Mouse (Mus musculus) liver, embryonic 14.5 days (tissue): ENCODE measurements at regions not wholly inside any gene's neighbourhood (a gene's known extent, or its start where the extent isn't known, plus 50 kb on each side); places are given as distances from the start of the nearest gene placed in this dataset.

ENCODE experiments used
- ATAC-seq: fragments of 200-750 bp; cut with Nextera tagmentation; 2 replicates; pipeline ENCODE4 v1.8.0; 2017; ENCODE audit warnings: moderate number of reproducible peaks, mild to moderate bottlenecking, moderate library complexity; ENCODE audit not compliant: insufficient read depth
- DNase-seq, 3 experiments: peaks; one replicate each; pipeline ENCODE4 v3.0.0-alpha.2; 2012 to 2013; ENCODE audit warnings: low read depth in 3 of 3, low spot score in 3 of 3
- H3K27ac ChIP-seq: fragments of 300-500 bp; sonication (generic); 2 replicates; pipeline ENCODE4 v1.5.1; 2014; ENCODE audit warnings: moderate library complexity, mild to moderate bottlenecking, control low read depth, inconsistent platforms
- H3K27me3 ChIP-seq: fragments of 300-500 bp; sonication (generic); 2 replicates; pipeline ENCODE4 v1.6.1; 2014; ENCODE audit warnings: mild to moderate bottlenecking, low read length, moderate library complexity; ENCODE audit not compliant: control insufficient read depth, insufficient read depth
- H3K36me3 ChIP-seq: fragments of 300-500 bp; sonication (generic); replicated peaks from 2 replicates; pipeline ENCODE4 v1.6.1; 2014; ENCODE audit warnings: low read depth; ENCODE audit not compliant: control insufficient read depth, insufficient read depth
- H3K4me1 ChIP-seq, 2 experiments: fragments of 200-500 bp in 1 of 2; fragments of 300-500 bp in 1 of 2; sonication (generic) in 1 of 2; replicated peaks; 2 replicates each; pipeline ENCODE4 v1.6.1; 2012 to 2014; ENCODE audit warnings: antibody characterized with exemption in 1 of 2, inconsistent platforms in 1 of 2, low read length in 1 of 2; ENCODE audit not compliant: control insufficient read depth in 2 of 2, insufficient read depth in 2 of 2
- H3K4me2 ChIP-seq: fragments of 300-500 bp; sonication (generic); 2 replicates; pipeline ENCODE4 v1.6.1; 2014; ENCODE audit warnings: low read depth, mild to moderate bottlenecking, control low read depth, moderate library complexity
- H3K4me3 ChIP-seq, 2 experiments: fragments of 200-500 bp in 1 of 2; fragments of 300-500 bp in 1 of 2; sonication (generic) in 1 of 2; 2 replicates each; pipeline ENCODE4 v1.5.1; 2012 to 2014; ENCODE audit warnings: low read depth in 2 of 2, low read length in 2 of 2, mild to moderate bottlenecking in 2 of 2, control low read depth in 1 of 2, inconsistent platforms in 1 of 2, moderate library complexity in 1 of 2; ENCODE audit not compliant: insufficient read depth in 1 of 2
- H3K9ac ChIP-seq: fragments of 300-500 bp; sonication (generic); replicated peaks from 2 replicates; pipeline ENCODE4 v1.6.1; 2014; ENCODE audit warnings: mild to moderate bottlenecking, control low read depth, moderate library complexity
- H3K9me3 ChIP-seq: fragments of 300-500 bp; sonication (generic); 2 replicates; pipeline ENCODE4 v1.6.1; 2016; ENCODE audit warnings: low read length, mixed read lengths; ENCODE audit not compliant: control insufficient read depth
- CTCF ChIP-seq: IDR thresholded peaks from 2 replicates; pipeline ENCODE4 v1.5.1; 2016; ENCODE audit warnings: antibody characterized with exemption, low read depth, control low read depth
- EP300 ChIP-seq: IDR thresholded peaks from 2 replicates; pipeline ENCODE4 v1.6.1; 2016; ENCODE audit warnings: antibody characterized with exemption, low read depth
- WGBS: fragments of 180-500 bp; shearing (Covaris S2); extraction: QIAGEN DNeasy Blood & Tissue Kit; methylation state at CpG from one replicate; pipeline ENCODE4 v1.1.7; 2014; ENCODE audit not compliant: insufficient replicate concordance; 5-methylcytosine and 5-hydroxymethylcytosine counted together

DNA sequence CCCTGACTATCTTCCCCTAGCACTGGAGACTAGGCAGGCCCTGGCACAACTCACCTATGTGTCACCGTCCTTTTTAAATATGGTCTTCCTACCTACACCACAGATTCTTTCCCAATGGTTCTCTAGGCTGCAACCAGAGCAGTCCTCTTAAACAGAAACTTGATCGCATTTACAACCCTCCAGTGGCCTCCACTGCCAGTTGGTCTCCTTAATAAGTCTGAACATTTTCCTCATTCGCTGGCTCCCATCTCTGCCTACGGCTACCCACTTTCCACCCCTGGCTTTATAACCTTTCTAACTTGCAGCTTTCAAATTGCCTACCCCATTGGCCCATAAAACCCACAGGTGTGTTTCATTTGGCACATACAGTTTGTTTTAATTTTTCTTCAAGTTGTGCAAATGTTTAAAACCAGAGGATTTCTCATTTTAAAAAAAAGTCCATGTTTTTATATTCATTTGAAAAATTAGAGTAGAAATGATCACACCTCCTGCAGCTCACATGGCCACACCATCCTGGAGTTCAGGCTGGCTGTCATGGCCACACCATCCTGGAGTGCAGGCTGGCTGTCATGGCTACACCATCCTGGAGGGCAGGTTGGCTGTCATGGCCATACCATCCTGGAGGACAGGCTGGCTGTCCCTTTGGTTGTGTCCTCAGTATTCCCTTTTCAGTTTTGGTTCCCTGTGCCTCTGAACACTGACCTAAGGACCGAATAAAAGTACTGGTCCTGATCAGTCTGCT lies 74.4 kb upstream of the Ccnd2 start:
- no peak overlapping the region for H3K9ac ChIP-seq
- no peaks in the 10 kb centered on the region for H3K4me1 ChIP-seq
- TF ChIP-seq EP300 (no peak), CTCF (no peak)
- no peak for DNase-seq
- no peaks in the 10 kb centered on the region for H3K36me3 ChIP-seq
- no peak overlapping the region for H3K27ac ChIP-seq
- WGBS: 57% methylated on average over 5 of the region's 5 CpGs
- no peaks in the 10 kb centered on the region for H3K27me3 ChIP-seq
- no peak overlapping the region for H3K4me2 ChIP-seq
- ATAC-seq: no peak
- H3K4me3 ChIP-seq: no peak overlapping the region
- no peaks in the 10 kb centered on the region for H3K9me3 ChIP-seq

DNA sequence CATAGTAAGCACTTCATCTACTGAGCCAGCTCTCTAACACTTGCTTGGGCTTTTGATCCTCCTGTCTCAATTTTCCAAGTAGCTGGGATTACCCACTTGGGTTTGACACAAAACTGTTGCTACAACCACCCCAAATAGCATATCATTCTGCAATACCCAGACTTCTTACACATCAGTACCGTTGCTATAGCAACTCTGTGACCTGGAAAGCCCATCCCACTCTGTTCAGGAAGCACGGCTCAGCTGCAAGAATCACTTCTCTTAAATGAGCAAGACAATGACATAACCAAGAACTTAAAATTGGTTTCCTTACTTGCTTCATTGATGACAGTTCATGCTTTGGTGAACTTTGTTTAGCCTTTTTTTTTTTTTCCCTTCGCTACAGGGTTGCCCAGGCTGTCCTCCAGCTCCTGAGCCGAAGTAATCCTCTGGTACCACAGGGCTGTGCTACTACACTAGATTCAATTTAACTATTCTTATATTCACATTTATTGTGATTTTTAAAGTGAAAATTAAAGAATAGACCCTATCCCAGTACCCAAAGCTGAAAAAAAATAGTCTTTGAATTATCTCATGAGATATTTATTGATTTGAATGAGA lies 84.6 kb upstream of the Ccnd2 start:
- no peaks in the 10 kb centered on the region for H3K27me3 ChIP-seq
- no peaks in the 10 kb centered on the region for H3K4me1 ChIP-seq
- TF ChIP-seq CTCF (no peak), EP300 (no peak)
- no peak overlapping the region for H3K4me2 ChIP-seq
- H3K27ac ChIP-seq: no peak overlapping the region
- H3K9me3 ChIP-seq: no peaks in the 10 kb centered on the region
- no peak overlapping the region for H3K9ac ChIP-seq
- H3K4me3 ChIP-seq: no peak overlapping the region
- H3K36me3 ChIP-seq: no peaks in the 10 kb centered on the region
- 61% methylated on average over 4 of the region's 4 CpGs for WGBS
- ATAC-seq (no peak), DNase-seq (peak in 1 of 3 experiments; percentile 14)

DNA sequence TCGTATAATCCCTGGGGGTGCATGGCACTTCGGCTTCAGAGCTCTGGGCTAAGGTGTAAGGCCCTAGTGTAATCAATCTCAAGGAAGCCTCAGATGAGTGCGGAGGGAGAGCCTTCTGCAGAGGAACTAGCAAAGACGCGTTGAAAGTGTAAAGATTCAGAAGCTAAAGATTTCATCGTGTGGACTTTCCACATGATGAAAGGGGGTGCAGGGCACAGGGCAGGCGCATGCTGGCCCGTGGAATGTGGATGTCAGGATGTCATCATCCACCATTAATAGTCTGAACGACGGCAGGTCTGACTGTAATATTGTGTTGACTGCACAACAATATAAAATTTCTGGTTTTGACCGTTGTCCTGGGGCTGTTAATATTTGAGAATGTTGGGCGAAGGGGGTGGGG lies 85.2 kb upstream of the Ccnd2 start:
- Histone ChIP-seq H3K4me1 (no peaks in the 10 kb centered on the region), H3K27me3 (no peaks in the 10 kb centered on the region), H3K36me3 (no peaks in the 10 kb centered on the region), H3K27ac (no peak overlapping the region), H3K4me3 (no peak overlapping the region), H3K9ac (no peak overlapping the region), H3K9me3 (no peaks in the 10 kb centered on the region), H3K4me2 (no peak overlapping the region)
- TF ChIP-seq CTCF (no peak), EP300 (no peak)
- ATAC-seq: no peak
- DNase-seq: no peak
- WGBS: 77% methylated on average over 12 of the region's 12 CpGs

DNA sequence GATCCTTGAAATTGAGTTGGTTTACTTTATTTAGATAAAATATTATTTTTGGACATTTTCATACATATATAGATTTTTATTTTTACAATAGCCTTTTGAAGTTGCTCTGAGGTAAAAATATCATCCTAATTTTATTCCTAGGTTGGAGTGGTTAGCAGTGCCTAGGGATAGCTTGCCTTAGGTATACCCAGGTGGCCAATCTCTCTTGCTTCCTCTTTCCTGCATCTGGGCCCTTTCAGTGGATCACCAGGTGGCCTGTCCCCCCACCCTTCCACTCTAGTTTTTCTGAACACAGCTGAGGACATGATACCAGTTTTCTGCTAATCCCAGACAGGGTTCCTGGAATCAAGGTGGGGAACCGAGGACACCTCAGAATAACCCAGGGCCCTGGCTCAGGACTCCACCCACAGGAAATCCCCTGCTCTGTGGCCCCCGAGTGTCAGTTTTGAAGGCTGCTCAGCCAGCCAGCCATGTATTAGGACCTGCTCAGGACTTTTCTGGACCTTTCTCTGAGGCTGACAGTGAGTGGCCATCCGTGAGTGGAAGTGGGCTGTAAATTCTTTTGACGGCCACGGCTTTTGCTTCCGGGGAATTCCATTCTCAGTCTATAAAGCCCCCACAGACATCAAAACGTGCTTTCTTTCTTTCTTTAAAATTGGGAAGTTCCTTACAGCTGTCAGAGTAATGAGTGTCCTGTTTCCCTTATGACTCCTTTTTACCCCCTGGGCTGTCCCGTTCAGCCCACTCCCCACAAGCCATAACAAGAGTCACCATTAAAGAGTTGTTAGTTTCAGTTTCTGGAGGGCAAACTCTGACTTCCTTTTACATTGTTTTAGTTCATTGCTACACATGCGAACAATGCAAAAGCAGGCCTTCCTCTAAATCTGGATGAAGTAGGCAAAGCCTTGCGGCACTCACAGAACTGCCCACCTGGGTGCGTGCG lies 87.8 kb upstream of the Ccnd2 start:
- H3K4me2 ChIP-seq: no peak overlapping the region
- TF ChIP-seq EP300: no peak
- no peak for TF ChIP-seq CTCF
- no peak overlapping the region for H3K27ac ChIP-seq
- DNase-seq (peak in 1 of 3 experiments; percentile 44), ATAC-seq (no peak)
- H3K9ac ChIP-seq: no peak overlapping the region
- H3K9me3 ChIP-seq: no peaks in the 10 kb centered on the region
- no peaks in the 10 kb centered on the region for H3K4me1 ChIP-seq
- no peak overlapping the region for H3K4me3 ChIP-seq
- WGBS: 32% methylated on average over 12 of the region's 12 CpGs
- H3K36me3 ChIP-seq: no peaks in the 10 kb centered on the region
- no peaks in the 10 kb centered on the region for H3K27me3 ChIP-seq
